Mouse (Mus musculus) neutrophil, adult 59 days (primary cell): ENCODE data around the gene Palmd. TPM values are rescaled to one million over a fixed set of nuclear protein-coding genes. Genes with fewer than 3 reads are reported as not detected.

Experiments used
- total RNA-seq, 2 experiments: library from RNA; stranded (reverse); gene quantifications; 1 replicate in 1 of 2; 2 replicates in 1 of 2; pipeline ENCODE4 v1.2.4; 2023

The Palmd gene
- total RNA-seq, result not detected

GRCm38 (mm10) chr3:116968540-116968997 lies at the start of gene Palmd:
TSS of gene Palmd (minus strand) at chr3:116968987.

GRCm38 (mm10) chr3:116967967-116968366 lies 820 bp downstream of the Palmd start, which contains the start of gene 4930455H04Rik:
TSS of gene 4930455H04Rik (plus strand) at chr3:116968267.

Other genes with a start within 250 kb of the Palmd start
- 10 to 100 TPM; 44.6 to 48.4 TPM for gene Agl, start 160.8 kb downstream of the Palmd start, total RNA-seq
- 10 to 100 TPM; 40.9 to 50.8 TPM for gene Frrs1, start 109.5 kb downstream of the Palmd start, total RNA-seq
- not detected for gene 4930455H04Rik, start 720 bp downstream of the Palmd start, total RNA-seq